Mouse (Mus musculus) lung, adult 18-20 months (tissue): Measurements from ENCODE around the gene Gm9008.
"Not testable (repeated sequence)": the region's sequence is repeated elsewhere in the genome, so short reads cannot be mapped to it uniquely, and the experiment has no call there.

ENCODE experiments used
- DNase-seq, 2 experiments: peaks; one replicate each; pipeline ENCODE4 v3.0.0; 2022; ENCODE audit warnings: mixed read lengths in 2 of 2

Gm9008 gene

DNA sequence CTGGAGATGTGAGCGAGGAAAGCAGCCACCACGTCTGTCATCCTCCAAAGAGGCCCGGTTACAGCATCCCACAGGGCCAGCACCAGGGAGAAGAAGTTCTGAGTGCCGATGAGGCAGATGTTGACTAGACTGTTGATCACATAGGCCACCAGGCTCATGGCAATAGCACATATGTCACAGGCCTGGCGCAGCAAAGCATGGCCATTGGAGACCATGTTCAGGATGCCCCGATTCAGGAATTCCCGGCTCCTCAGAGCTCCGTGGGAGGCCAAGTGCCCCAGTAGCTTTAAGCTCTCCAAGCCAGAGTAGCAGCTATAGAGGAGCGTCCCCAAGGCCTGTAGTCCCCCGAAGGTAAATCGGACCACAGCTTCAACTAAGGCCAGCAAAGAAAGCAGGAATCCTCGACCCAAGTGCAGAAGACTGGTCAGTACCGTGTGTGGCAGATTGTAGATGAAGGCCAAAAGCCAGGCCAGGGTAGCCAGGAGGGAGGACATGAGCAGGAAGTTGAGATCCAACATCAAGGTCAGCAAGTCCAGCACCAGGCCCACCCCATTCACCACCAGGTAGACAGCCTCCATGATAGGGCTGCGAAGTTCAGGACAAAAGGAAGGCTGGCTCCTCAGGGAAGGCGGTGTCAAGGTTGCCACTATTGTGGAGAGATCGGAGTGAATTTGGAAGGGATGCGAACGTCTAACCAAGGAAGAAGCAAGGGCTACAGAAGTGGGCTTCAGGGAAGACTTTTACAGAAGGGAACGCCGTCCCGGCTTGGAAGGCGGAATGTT lies at the start of gene Gm9008:
Gm9008 (minus strand) TSS at position 731 of the 782 bp plus-strand sequence.
- not testable (repeated sequence) for DNase-seq

DNA sequence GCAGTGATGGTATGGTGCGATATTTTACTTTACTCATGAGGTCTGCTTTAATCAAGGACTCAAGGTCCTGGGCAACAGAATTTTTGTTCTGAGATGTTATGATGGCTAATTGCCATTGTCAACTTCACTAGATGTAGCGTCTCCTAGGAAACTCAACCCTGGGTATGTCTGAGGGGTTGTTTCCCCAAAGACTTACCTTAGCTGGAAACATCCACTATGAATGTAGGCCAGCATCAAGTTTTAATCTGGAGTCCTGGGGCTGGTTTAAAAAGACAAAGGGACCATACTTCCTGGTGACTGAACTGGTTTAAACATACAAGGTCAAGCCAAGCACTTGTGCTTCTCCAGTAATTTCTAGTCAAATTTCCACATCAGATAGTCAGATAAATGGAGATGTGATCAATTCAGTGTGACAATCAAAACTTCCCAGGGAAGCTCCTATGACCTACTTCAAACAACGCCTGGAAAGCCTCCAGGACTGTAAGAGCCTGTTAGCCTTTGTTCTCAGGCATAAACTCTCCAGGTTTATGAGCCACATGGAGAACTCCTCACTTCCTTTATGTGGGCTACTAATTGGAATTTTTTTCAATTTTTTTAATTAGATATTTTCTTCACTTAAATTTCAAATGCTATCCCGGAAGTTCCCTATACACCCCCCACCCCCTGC lies 24.5 kb upstream of the Gm9008 start:
- no peak for DNase-seq

DNA sequence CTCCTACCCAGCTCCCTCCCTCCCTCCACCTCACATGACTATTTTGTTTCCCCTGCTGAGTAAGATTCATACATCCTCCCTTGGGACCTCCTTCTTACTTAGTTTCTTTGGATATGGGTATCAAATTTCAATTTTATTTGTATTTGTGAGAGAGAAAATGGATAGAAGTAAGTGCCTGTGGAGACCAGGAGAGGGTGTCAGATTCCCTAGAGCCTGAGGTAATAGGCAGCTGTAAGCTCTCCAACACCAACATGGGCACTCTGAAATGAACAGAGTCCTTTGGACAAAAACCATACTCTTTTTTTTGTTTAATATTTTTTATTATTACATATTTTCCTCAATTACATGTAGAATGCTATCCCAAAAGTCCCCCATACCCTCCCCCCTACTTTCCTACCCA lies 12.6 kb upstream of the Gm9008 start:
- DNase-seq: no peak

DNA sequence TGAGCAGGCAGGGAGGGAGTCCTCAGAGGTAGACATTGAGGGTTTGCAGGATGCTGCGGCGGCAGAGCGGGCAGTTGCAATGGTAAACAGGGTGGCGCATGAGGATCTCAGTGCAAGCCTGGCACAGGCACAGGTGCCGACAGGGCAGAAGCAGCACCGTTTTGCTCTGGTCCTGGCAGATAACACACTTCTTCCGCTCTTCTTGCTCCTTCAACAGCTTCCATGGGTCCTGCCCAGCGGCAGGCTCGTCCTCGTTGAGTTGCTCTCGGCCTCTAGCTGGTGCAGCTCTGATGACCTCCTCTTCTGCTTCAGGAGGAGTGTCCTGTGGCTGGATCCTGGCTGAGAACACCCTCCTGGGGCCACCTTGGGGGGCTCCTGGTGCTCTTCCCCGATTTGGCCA lies 1.2 kb downstream of the Gm9008 start:
- DNase-seq: not testable (repeated sequence)

DNA sequence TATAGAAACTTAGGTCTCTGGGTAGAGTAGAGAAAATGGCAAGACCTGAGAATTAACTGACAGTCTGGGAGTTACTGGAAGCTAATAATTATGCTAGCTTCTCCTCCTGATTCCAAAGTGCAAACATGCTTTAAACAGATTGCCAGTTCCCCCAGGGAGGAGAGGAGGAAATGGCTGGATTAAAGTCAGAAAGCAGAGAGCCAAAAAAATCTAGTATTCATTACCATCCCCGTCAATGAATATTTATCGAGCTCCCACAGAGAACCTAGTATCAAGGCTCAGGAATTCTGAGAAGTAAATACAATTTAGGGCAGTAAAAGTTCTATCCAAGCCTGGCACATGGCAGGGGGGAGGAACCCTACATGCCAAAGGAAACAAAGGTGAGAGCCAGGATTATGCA lies 29.4 kb downstream of the Gm9008 start:
- DNase-seq: no peak
